In the genomic region with DNA sequence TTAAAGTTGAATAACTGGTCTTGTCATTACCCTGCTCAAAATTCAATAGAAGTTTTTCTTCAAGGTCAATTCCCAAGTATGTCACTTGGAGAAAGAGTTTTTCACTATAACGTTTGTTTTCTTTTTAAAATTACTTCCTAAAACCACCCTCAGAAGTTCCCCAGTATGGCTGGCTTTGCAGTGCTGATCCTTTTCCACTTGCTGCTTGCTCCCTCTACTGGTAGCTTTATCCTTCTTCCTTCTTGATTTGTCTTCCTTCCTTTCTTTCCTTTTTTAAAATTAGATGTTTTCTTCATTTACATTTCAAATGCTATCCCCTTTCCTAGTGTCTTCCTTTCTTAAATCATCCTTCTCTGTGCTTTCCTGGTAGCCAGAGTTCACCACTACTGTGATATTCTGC, we compare ENCODE assay signal across 8 mouse cellular contexts.
DNase-seq lines count a peak whose midpoint lies in the region; ATAC-seq and TF ChIP-seq lines count a peak whose summit lies in the region.

No protein-coding gene starts in this region.

- H3K9me3 ChIP-seq in hindbrain, postnatal 0 days (ENCODE audit: low read length), result no peaks in the 10 kb centered on the region
- H3K9me3 ChIP-seq in hindbrain, embryonic 13.5 days, result no peaks in the 10 kb centered on the region

- H3K4me3 ChIP-seq in hindbrain, postnatal 0 days (ENCODE audit: low read length), result no peak overlapping the region
- no peak overlapping the region for H3K4me3 ChIP-seq in hindbrain, embryonic 13.5 days

- no peak overlapping the region for H3K4me2 ChIP-seq in hindbrain, postnatal 0 days (ENCODE audit: low read depth, low read length)
- no peak overlapping the region for H3K4me2 ChIP-seq in hindbrain, embryonic 13.5 days

- no peak overlapping the region for H3K9ac ChIP-seq in hindbrain, postnatal 0 days (replicated peaks; ENCODE audit: low read length)
- H3K9ac ChIP-seq in hindbrain, embryonic 13.5 days, result no peak overlapping the region

- H3K4me1 ChIP-seq in hindbrain, postnatal 0 days (ENCODE audit: insufficient read depth, low read length), result no peaks in the 10 kb centered on the region
- no peaks in the 10 kb centered on the region for H3K4me1 ChIP-seq in hindbrain, embryonic 13.5 days (replicated peaks)

- H3K27me3 ChIP-seq in hindbrain, postnatal 0 days (ENCODE audit: insufficient read depth, low read length), result no peaks in the 10 kb centered on the region
- H3K27me3 ChIP-seq in hindbrain, embryonic 13.5 days, result no peaks in the 10 kb centered on the region

- H3K36me3 ChIP-seq in hindbrain, postnatal 0 days (ENCODE audit: insufficient read depth, low read length), result no peaks in the 10 kb centered on the region
- no peaks in the 10 kb centered on the region for H3K36me3 ChIP-seq in hindbrain, embryonic 13.5 days

- DNase-seq in hindbrain, postnatal 0 days (ENCODE audit: low spot score), result peak; percentile 15
- peak; percentile 5 for DNase-seq in thymus, postnatal 14 days
- no peak for DNase-seq in thymus, adult 18-20 months
- peak; percentile 43 for DNase-seq in embryo, embryonic 11 days
- DNase-seq in spleen, adult 18-20 months, result no peak
- no peak for DNase-seq in left cerebral cortex, postnatal 4 days

- peak; percentile 54 for TF ChIP-seq CTCF in hindbrain, postnatal 0 days (IDR thresholded peaks at IDR 0.05; ENCODE audit: low read depth)

- H3K27ac ChIP-seq in hindbrain, postnatal 0 days, result no peak overlapping the region
- H3K27ac ChIP-seq in hindbrain, embryonic 13.5 days, result no peak overlapping the region

- WGBS in hindbrain, postnatal 0 days, result 15% methylated on average over 1 of the region's 1 CpGs
- WGBS in hindbrain, embryonic 13.5 days, result 10% methylated on average over 1 of the region's 1 CpGs

- ATAC-seq in hindbrain, postnatal 0 days, result no peak
- no peak for ATAC-seq in hindbrain, embryonic 13.5 days (ENCODE audit: low FRiP score)
- ATAC-seq in erythroid progenitor cell, adult 5-6 weeks (replicated peaks; ENCODE audit: low FRiP score, poor library complexity, severe bottlenecking), result no peak

- intact Hi-C loops in left cerebral cortex, postnatal 4 days (cut with DNase I), result no loop called here

Comparison
In these comparisons a context has a peak if more than half of its experiments do, and no peak if none do; other contexts are left out.
1. DNase-seq: peak in hindbrain, postnatal 0 days (single experiment), thymus, postnatal 14 days (single experiment) and embryo, embryonic 11 days (single experiment); none in thymus, adult 18-20 months (0 of 2), spleen, adult 18-20 months (0 of 2) and left cerebral cortex, postnatal 4 days (single experiment).